Mouse (Mus musculus): ENCODE measurements around the gene Ccpg1os. TPM values are rescaled to one million over a fixed set of nuclear protein-coding genes. Genes with fewer than 3 reads are reported as not detected.

Ccpg1os gene
- 7.3 and 12.4 TPM in 2 replicates for polyA plus RNA-seq (2012; rRNA removed; ENCODE audit: low replicate concordance)

DNA sequence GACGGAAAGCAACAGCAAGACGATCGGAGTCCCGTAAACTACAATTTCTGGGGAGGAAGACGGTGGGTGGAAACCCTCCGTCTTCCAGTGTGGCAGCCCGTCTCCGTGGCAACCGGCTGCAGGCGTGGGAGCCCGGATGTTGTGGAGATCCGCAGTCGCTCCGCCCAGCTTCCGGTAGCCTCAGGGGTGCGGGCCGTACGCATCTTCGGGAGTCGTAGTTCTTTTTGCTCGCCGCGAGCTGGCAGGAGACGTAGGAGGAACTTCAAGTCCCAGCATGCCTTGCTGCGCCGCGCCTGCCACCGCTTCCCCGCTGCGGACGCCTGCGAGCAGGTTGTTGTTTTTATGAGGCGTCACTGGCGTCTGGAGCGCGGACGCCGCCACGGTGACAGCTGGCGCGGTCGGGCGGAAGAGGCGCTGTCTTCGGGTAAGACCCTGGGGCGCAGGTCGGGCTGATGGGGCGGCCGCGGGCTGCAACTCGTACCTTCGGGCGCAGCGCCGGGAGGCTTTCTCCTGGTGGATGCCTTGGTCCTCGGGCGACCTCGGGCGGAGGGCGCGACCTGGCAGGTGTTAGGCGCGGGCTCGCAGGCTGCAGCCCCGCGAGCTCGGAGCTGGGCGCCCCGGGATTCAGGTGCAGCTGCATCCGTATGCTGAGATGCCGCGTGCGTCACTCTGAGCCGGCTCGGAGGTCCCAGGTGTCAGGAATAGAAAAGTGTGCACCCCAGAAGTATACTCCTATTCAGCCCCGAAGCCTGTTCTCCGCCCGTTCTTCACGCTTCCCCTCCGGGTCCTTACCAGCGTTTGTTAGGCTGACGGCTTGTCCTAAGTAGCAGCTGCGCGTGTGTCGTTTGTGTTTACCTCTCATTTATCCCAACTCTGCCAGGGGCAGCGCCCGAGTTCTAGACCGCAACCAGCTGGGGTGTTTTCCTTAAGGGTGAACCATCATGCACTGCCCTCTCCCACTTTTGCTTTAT is at the start of gene Ccpg1os, which contains the start of gene Ccpg1:
TSS of gene Ccpg1os (minus strand) at position 133 of the 971 bp plus-strand sequence.
TSS of gene Ccpg1 (plus strand) at position 180 of the 971 bp plus-strand sequence.

DNA sequence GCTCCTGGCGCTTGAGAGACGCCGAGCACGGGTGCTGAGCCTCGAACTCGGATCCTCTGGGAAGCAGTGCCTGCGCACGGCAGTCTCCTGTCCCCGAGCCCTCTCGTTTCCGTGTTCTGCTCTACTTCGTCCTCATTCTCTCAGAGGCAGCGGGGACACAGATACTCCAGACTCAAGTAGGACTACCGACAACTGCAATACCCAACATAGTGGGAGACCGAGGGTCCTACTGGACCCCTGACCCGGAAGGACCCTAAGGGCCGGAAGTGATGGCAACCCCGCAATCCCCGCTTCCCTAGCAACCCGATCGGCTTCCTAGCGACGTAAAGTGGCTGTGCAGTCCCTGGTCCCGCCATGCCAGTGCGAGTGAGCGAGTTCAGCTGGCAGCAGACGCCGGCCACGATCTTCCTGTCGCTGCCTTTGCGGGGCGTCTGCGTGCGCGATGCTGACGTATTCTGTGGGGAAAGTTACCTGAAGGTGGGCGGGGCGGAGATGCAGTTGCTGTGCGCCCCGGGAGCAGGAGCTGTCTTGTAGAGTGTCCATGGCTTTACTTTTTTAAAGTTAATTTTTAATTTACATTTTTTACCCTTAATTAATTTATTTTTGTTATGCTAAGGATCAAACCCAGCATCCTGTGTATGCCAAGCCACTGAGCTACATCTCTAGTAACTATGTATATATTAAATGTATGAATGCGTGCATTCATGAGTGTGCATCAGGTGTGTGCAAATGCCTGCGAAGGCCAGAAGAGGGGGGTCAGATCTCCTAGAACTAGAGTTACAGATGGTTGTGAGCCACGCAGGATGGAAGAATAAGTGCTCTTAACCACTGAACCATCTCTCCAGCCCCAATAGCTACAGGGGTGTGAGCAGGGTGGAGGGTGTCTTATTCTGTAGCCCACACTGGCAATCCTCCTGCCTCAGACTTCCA is 26.4 kb downstream of the Ccpg1os start, which contains the start of the genes Dyx1c1 and Gm44503:
TSS of gene Dyx1c1 (plus strand) at position 265 of the 930 bp plus-strand sequence.
TSS of gene Gm44503 (plus strand) at position 332 of the 930 bp plus-strand sequence.

Other genes with a start within 250 kb of the Ccpg1os start
- 0.36 and 0.47 TPM in 2 replicates for gene Prtg, start 178.5 kb downstream of the Ccpg1os start, polyA plus RNA-seq (2012; rRNA removed; ENCODE audit: low replicate concordance)
- 0.93 and 2.5 TPM in 2 replicates for gene Pygo1, start 59.7 kb downstream of the Ccpg1os start, polyA plus RNA-seq (2012; rRNA removed; ENCODE audit: low replicate concordance)
- 0.23 and 0.52 TPM in 2 replicates for gene Dyx1c1, start 26.6 kb downstream of the Ccpg1os start, polyA plus RNA-seq (2012; rRNA removed; ENCODE audit: low replicate concordance)
- gene Gm44503, start 26.5 kb downstream of the Ccpg1os start, polyA plus RNA-seq (2012; rRNA removed; ENCODE audit: low replicate concordance) = not detected in 2 replicates
- 6.8 and 10.5 TPM in 2 replicates for gene Ccpg1, start within 50 bp of the Ccpg1os start, polyA plus RNA-seq (2012; rRNA removed; ENCODE audit: low replicate concordance)
- 6.4 and 13.4 TPM in 2 replicates for gene Pigb, start 55.0 kb upstream of the Ccpg1os start, polyA plus RNA-seq (2012; rRNA removed; ENCODE audit: low replicate concordance)
- gene Rab27a, start 59.5 kb upstream of the Ccpg1os start, polyA plus RNA-seq (2012; rRNA removed; ENCODE audit: low replicate concordance) = 3.2 and 3.7 TPM in 2 replicates
- 0.09 and 0.49 TPM in 2 replicates for gene Khdc3, start 116.5 kb upstream of the Ccpg1os start, polyA plus RNA-seq (2012; rRNA removed; ENCODE audit: low replicate concordance)
- gene Gm20509, start 117.1 kb upstream of the Ccpg1os start, polyA plus RNA-seq (2012; rRNA removed; ENCODE audit: low replicate concordance) = not detected in 2 replicates
- 8.2 and 22.9 TPM in 2 replicates for gene Rsl24d1, start 128.0 kb upstream of the Ccpg1os start, polyA plus RNA-seq (2012; rRNA removed; ENCODE audit: low replicate concordance)

All from mammary gland, adult 2 months (tissue).